Mouse (Mus musculus): ENCODE results near the gene Hist1h4a. TPM values are rescaled to one million over a fixed set of nuclear protein-coding genes. Genes with fewer than 3 reads are reported as not detected.
"Not testable (repeated sequence)": the region's sequence is repeated elsewhere in the genome, so short reads cannot be mapped to it uniquely, and the experiment has no call there.

The Hist1h4a gene
- polyA plus RNA-seq, 1 experiment from 2014 or later: 0.40 TPM

DNA sequence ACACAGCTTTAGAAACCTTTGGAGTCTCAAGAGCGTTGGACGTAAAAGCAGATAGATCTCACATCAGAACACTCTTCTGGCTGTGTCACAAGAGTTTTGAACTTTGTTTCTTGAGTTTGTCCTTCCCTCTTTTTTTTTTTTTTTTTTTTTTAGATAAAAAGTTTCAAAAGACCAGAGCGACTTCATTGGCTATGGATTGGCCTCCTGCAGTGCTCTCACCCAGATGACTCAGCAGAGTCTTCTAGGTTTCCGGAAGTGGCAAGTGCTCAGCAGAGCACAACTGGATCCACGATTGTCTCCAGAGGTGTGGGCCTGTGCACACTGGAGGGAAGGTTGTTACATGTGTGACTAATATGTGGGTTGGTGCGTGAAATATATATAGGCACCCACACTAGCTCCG is 17.3 kb upstream of the Hist1h4a start:
- Histone ChIP-seq H3K4me1 (ENCODE audit: insufficient read depth) (no peaks in the 10 kb centered on the region), H3K36me3 (replicated peaks; ENCODE audit: insufficient read depth, low read length) (no peaks in the 10 kb centered on the region), H3K4me3 (ENCODE audit: low read depth, low read length) (no peak overlapping the region), H3K27ac (ENCODE audit: low read depth) (no peak overlapping the region), H3K9me3 (ENCODE audit: low read length) (no peaks in the 10 kb centered on the region), H3K4me2 (ENCODE audit: low read depth, low read length) (no peak overlapping the region), H3K9ac (replicated peaks) (no peak overlapping the region), H3K27me3 (ENCODE audit: insufficient read depth, low read length) (no peaks in the 10 kb centered on the region)
- no peak for TF ChIP-seq EP300 (IDR thresholded peaks at IDR 0.05; ENCODE audit: low read depth)
- no peak for TF ChIP-seq CTCF (IDR thresholded peaks at IDR 0.05; ENCODE audit: low read depth)
- DNase-seq: no peak
- no peak for ATAC-seq
- WGBS (ENCODE audit: insufficient replicate concordance): 75% methylated on average over 7 of the region's 7 CpGs

DNA sequence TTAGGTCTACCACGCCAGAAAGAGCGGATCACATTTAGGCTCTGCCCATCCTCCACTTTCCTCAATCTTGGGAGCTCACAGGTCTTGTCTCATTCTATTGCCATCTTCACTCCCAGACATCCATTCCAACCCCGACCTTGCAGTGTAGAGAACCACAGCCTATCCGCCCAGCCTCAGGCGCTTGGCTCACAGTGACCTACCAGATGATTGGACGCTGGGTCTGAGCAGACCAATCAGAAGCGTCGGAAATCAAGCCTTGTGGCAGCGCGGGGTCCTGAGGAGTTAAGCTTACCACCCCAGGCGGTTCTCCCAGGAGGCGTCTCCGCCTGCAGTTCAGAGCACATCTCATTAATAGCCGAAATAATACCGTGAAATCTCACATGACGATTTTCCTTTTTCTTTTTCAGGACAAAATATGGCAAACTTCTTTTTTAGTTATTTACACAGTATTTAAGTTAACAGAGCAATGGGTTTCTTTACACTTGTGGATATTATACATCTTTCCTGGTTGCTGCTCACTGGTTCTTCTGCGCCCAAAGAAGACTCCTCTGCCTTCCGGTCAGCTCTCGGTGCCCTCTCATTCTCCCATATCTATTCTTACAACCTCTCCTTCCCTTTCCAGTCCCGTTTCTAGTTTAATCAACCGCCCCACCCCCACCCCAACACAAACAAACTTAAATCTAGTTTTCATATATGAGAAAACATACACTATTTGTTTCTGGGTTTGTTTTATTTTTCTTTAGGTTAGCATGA is 11.7 kb upstream of the Hist1h4a start:
- DNase-seq: peak; percentile 60
- peak overlapping the region; percentile 56 for H3K4me2 ChIP-seq (ENCODE audit: low read depth, low read length)
- H3K4me3 ChIP-seq (ENCODE audit: low read depth, low read length): no peak overlapping the region

DNA sequence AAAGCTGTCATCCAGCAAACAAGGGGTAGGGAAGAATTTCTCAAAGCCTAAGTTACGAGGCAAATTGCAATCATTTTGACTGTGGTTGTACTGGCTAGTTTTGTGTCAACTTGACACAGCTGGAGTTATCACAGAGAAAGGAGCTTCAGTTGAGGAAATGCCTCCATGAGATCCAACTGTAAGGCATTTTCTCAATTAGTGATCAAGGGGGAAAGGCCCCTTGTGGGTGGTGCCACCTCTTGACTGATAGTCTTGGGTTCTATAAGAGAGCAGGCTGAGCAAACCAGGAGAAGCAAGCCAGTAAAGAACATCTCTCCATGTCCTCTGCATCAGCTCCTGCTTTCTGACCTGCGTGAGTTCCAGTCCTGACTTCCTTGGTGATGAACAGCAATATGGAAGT is 8.6 kb upstream of the Hist1h4a start, which contains the start of gene Trim38:
TSS of gene Trim38 (plus strand) at position 301 of the 400 bp plus-strand sequence.
- ATAC-seq; H3K4me1 ChIP-seq (ENCODE audit: insufficient read depth); H3K4me3 ChIP-seq (ENCODE audit: low read depth, low read length); H3K27ac ChIP-seq (ENCODE audit: low read depth); H3K27me3 ChIP-seq (ENCODE audit: insufficient read depth, low read length); H3K4me2 ChIP-seq (ENCODE audit: low read depth, low read length); H3K9ac ChIP-seq (replicated peaks); DNase-seq; H3K9me3 ChIP-seq (ENCODE audit: low read length); H3K36me3 ChIP-seq (replicated peaks; ENCODE audit: insufficient read depth, low read length): not testable (repeated sequence)
- 73% methylated on average over 2 of the region's 2 CpGs for WGBS (ENCODE audit: insufficient replicate concordance)

More for the DNA sequence above, 11.7 kb upstream of the Hist1h4a start:
- H3K27ac ChIP-seq (ENCODE audit: low read depth): no peak overlapping the region
- no peaks in the 10 kb centered on the region for H3K27me3 ChIP-seq (ENCODE audit: insufficient read depth, low read length)
- H3K9me3 ChIP-seq (ENCODE audit: low read length): no peaks in the 10 kb centered on the region
- H3K36me3 ChIP-seq (replicated peaks; ENCODE audit: insufficient read depth, low read length): no peaks in the 10 kb centered on the region
- TF ChIP-seq EP300 (IDR thresholded peaks at IDR 0.05; ENCODE audit: low read depth) (no peak), CTCF (IDR thresholded peaks at IDR 0.05; ENCODE audit: low read depth) (no peak)
- 23% methylated on average over 21 of the region's 21 CpGs for WGBS (ENCODE audit: insufficient replicate concordance)
- H3K4me1 ChIP-seq (ENCODE audit: insufficient read depth): peaks cover 4% of the 10 kb centered on the region; the same call in 1 of the 2 replicates
- peak; percentile 89 for ATAC-seq
- H3K9ac ChIP-seq (replicated peaks): 0 out of 2 replicates have a peak overlapping the region, but pooled peaks have one; percentile 13

DNA sequence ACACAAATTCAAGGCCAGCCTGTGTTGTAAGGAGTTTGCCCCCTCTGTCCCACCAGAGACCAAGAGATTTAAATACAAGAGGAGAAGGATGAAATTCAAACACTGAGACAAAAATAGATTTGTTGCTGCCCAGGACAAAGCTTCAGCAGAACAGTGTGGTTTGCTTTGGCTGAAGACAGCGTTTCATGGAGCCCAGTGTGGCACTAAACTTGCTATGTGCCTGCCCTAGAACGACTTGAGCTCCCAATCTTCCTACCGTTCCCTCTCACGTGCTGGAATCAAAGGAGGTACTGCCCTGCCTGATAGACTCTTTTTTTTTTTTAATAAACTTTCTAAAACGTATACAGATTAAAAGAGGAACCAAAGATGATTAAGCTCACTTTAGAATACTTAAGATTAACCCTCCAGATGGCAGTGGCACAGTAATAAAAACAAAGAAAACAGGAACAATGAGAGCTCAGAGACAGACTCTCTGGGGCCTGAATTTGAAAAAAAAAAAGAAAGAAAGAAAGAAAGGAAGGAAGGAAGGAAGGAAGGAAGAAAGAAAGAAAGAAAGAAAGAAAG is 7.9 kb upstream of the Hist1h4a start:
- H3K27ac ChIP-seq (ENCODE audit: low read depth): no peak overlapping the region
- no peak for TF ChIP-seq EP300 (IDR thresholded peaks at IDR 0.05; ENCODE audit: low read depth)
- TF ChIP-seq CTCF (IDR thresholded peaks at IDR 0.05; ENCODE audit: low read depth): no peak
- H3K9me3 ChIP-seq (ENCODE audit: low read length): no peaks in the 10 kb centered on the region
- H3K36me3 ChIP-seq (replicated peaks; ENCODE audit: insufficient read depth, low read length): no peaks in the 10 kb centered on the region
- 30% methylated on average over 5 of the region's 5 CpGs for WGBS (ENCODE audit: insufficient replicate concordance)
- ATAC-seq: no peak
- H3K4me2 ChIP-seq (ENCODE audit: low read depth, low read length): no peak overlapping the region
- DNase-seq: no peak
- no peak overlapping the region for H3K9ac ChIP-seq (replicated peaks)
- no peak overlapping the region for H3K4me3 ChIP-seq (ENCODE audit: low read depth, low read length)
- no peaks in the 10 kb centered on the region for H3K27me3 ChIP-seq (ENCODE audit: insufficient read depth, low read length)
- H3K4me1 ChIP-seq (ENCODE audit: insufficient read depth): peaks cover 12% of the 10 kb centered on the region

DNA sequence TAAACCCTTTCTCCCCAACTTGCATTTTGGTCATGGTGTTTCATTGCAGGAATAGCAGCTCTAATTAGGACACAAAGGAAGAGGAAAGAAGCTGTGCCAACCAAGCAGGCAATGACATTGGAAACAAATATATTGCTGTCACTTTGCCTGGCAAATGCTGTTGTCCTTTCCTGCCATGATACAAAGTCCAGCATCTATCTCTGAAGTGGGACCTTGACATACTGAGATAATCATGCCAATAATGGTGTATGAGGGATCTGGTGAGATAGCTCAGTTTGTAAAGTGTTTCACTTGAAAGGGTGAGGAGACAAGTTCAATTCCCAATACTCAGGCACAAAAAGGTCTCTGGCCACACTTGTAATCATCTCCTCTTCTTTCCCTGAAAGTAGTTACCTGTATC is 5.7 kb upstream of the Hist1h4a start:
- Histone ChIP-seq H3K27me3 (ENCODE audit: insufficient read depth, low read length) (no peaks in the 10 kb centered on the region), H3K9ac (replicated peaks) (no peak overlapping the region), H3K36me3 (replicated peaks; ENCODE audit: insufficient read depth, low read length) (no peaks in the 10 kb centered on the region), H3K9me3 (ENCODE audit: low read length) (no peaks in the 10 kb centered on the region), H3K4me1 (ENCODE audit: insufficient read depth) (peaks cover 15% of the 10 kb centered on the region), H3K27ac (ENCODE audit: low read depth) (no peak overlapping the region), H3K4me3 (ENCODE audit: low read depth, low read length) (no peak overlapping the region), H3K4me2 (ENCODE audit: low read depth, low read length) (no peak overlapping the region)
- TF ChIP-seq EP300 (IDR thresholded peaks at IDR 0.05; ENCODE audit: low read depth): no peak
- no peak for TF ChIP-seq CTCF (IDR thresholded peaks at IDR 0.05; ENCODE audit: low read depth)
- ATAC-seq (no peak), DNase-seq (no peak)

DNA sequence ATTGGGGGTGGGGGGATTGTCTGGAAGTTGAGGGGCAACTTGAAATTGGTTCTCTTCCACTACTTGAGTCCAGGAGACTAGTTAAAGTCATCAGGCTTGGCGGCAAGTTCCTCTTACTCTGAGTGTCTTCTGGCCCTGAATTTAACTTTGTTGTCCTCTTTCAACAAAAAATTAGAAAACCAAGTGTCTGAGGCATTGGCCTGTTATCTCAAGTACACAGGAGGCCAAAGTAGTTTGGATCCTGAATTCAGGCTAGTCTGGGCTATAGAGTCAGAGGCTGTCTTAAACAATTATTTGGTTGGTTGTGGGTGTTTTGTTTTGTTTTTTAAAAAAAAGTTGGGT is 4.1 kb upstream of the Hist1h4a start:
- peak overlapping the region; percentile 97 for H3K27ac ChIP-seq (ENCODE audit: low read depth)
- H3K9me3 ChIP-seq (ENCODE audit: low read length): no peaks in the 10 kb centered on the region
- H3K27me3 ChIP-seq (ENCODE audit: insufficient read depth, low read length): no peaks in the 10 kb centered on the region
- 30% methylated on average over 1 of the region's 1 CpGs for WGBS (ENCODE audit: insufficient replicate concordance)
- H3K4me1 ChIP-seq (ENCODE audit: insufficient read depth): peaks cover 20% of the 10 kb centered on the region
- H3K9ac ChIP-seq (replicated peaks): peak overlapping the region; percentile 79; the same call in 1 of the 2 replicates
- 0 out of 2 replicates have a peak, but pooled peaks have one; percentile 28 for TF ChIP-seq EP300 (IDR thresholded peaks at IDR 0.05; ENCODE audit: low read depth)
- TF ChIP-seq CTCF (IDR thresholded peaks at IDR 0.05; ENCODE audit: low read depth): no peak
- ATAC-seq (no peak), DNase-seq (no peak)
- peak overlapping the region; percentile 84 for H3K4me2 ChIP-seq (ENCODE audit: low read depth, low read length)
- peak overlapping the region; percentile 59; the same call in 1 of the 2 replicates for H3K4me3 ChIP-seq (ENCODE audit: low read depth, low read length)
- H3K36me3 ChIP-seq (replicated peaks; ENCODE audit: insufficient read depth, low read length): no peaks in the 10 kb centered on the region
